Mouse (Mus musculus): ENCODE measurements around the gene Pank2.
A peak's percentile ranks its signal among the peaks of the same experiment; 100 is the strongest.
"Not testable (repeated sequence)": the region's sequence is repeated elsewhere in the genome, so short reads cannot be mapped to it uniquely, and the experiment has no call there.

Pank2 gene

GRCm38 (mm10) chr2:131262213-131262672, at the start of gene Pank2:
Gene Pank2 (plus strand): TSS chr2:131262495.
- DNase-seq (ENCODE audit: low spot score) = peak; percentile 97

GRCm38 (mm10) chr2:131213773-131214172, 48.5 kb upstream of the Pank2 start:
- no peak for DNase-seq (ENCODE audit: low spot score)

- no peak for DNase-seq (ENCODE audit: low spot score)
Measured at GRCm38 (mm10) chr2:131215941-131216858, 46.1 kb upstream of the Pank2 start.

GRCm38 (mm10) chr2:131220030-131220429, 42.3 kb upstream of the Pank2 start:
- DNase-seq (ENCODE audit: low spot score) = no peak

GRCm38 (mm10) chr2:131221853-131222515, 40.3 kb upstream of the Pank2 start:
- no peak for DNase-seq (ENCODE audit: low spot score)

- DNase-seq (ENCODE audit: low spot score) = no peak
Measured at GRCm38 (mm10) chr2:131222562-131222961, 39.7 kb upstream of the Pank2 start.

- no peak for DNase-seq (ENCODE audit: low spot score)
Measured at GRCm38 (mm10) chr2:131223569-131223968, 38.7 kb upstream of the Pank2 start.

GRCm38 (mm10) chr2:131225178-131225577, 37.1 kb upstream of the Pank2 start:
- no peak for DNase-seq (ENCODE audit: low spot score)

- DNase-seq (ENCODE audit: low spot score) = not testable (repeated sequence)
Measured at GRCm38 (mm10) chr2:131226669-131227068, 35.6 kb upstream of the Pank2 start.

GRCm38 (mm10) chr2:131227243-131227642, 35.1 kb upstream of the Pank2 start:
- no peak for DNase-seq (ENCODE audit: low spot score)

- DNase-seq (ENCODE audit: low spot score) = no peak
Measured at GRCm38 (mm10) chr2:131232558-131232957, 29.7 kb upstream of the Pank2 start.

- DNase-seq (ENCODE audit: low spot score) = peak; percentile 88
Measured at GRCm38 (mm10) chr2:131233307-131234126, 28.8 kb upstream of the Pank2 start, which contains the start of gene Mavs. Gene Mavs (plus strand): TSS chr2:131234063.

- no peak for DNase-seq (ENCODE audit: low spot score)
Measured at GRCm38 (mm10) chr2:131234127-131234650, 28.1 kb upstream of the Pank2 start.

GRCm38 (mm10) chr2:131234970-131235635, 27.2 kb upstream of the Pank2 start:
- no peak for DNase-seq (ENCODE audit: low spot score)

- no peak for DNase-seq (ENCODE audit: low spot score)
Measured at GRCm38 (mm10) chr2:131242180-131242579, 20.1 kb upstream of the Pank2 start.

- no peak for DNase-seq (ENCODE audit: low spot score)
Measured at GRCm38 (mm10) chr2:131242929-131243328, 19.4 kb upstream of the Pank2 start.

- peak; percentile 19 for DNase-seq (ENCODE audit: low spot score)
Measured at GRCm38 (mm10) chr2:131253681-131254328, 8.5 kb upstream of the Pank2 start.

GRCm38 (mm10) chr2:131254329-131254713, 8.0 kb upstream of the Pank2 start:
- no peak for DNase-seq (ENCODE audit: low spot score)

GRCm38 (mm10) chr2:131255738-131256137, 6.6 kb upstream of the Pank2 start:
- no peak for DNase-seq (ENCODE audit: low spot score)

- DNase-seq (ENCODE audit: low spot score) = no peak
Measured at GRCm38 (mm10) chr2:131258693-131259092, 3.6 kb upstream of the Pank2 start.

All from left cerebral cortex, adult 11 months (tissue).